Mouse (Mus musculus): Measurements from ENCODE around the gene Zfp512. TPM values are rescaled to one million over a fixed set of nuclear protein-coding genes. Genes with fewer than 3 reads are reported as not detected.
A peak's percentile ranks its signal among the peaks of the same experiment; 100 is the strongest.

The Zfp512 gene
- polyA plus RNA-seq, 1 experiment: 25.3 TPM

GRCm38 (mm10) chr5:31492031-31492430 lies 39.8 kb downstream of the Zfp512 start:
- WGBS: 65% methylated on average over 1 of the region's 1 CpGs
- no peak for TF ChIP-seq POLR2A (IDR thresholded peaks at IDR 0.05; ENCODE audit: control insufficient read depth, extremely low read depth, insufficient read depth, low read length, poor library complexity)
- TF ChIP-seq CTCF (IDR thresholded peaks at IDR 0.05; ENCODE audit: borderline replicate concordance, control insufficient read depth, extremely low read depth, insufficient read depth, low read length, poor library complexity): no peak

DNA sequence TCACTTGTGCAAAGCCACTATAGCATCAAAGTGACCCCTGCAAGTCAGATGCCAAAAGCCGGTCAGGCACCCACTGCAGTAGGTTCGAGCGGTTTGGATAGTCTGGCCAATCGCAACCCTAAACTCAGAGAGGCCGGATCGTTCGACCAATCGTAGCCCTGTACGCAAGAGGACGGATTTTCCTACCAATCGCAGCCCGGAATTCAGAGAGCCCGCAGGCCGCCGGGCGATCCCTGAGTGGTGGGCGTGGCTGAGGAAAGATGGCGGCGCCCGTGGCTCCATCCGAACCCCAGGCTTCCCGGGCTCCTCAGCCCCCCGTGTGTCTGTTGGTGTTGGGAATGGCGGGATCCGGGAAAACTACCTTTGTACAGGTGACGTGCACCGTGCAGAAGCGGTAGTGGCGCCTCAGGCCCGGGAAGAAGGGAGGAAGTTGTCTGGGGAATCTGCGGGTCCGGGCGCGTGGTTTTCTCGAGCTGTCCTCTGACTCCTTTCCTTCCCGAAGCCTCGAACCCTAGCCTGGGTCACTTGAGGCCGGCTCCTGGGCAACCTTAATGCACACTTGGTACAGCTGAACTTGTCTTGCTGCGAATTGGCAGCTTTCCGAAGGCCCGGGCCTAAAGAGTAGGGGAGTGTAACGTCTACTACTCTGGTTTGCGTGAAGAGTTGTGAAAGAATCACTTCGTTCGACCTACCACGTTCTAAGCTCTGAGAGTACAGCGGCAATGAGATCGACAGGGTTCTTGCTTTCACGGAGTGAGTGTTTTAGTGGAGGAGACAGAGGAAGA lies 42.5 kb downstream of the Zfp512 start, which contains the start of gene Gpn1:
Gene Gpn1, plus strand, starts transcription at position 229 of the 785 bp plus-strand sequence.
- TF ChIP-seq CTCF (IDR thresholded peaks at IDR 0.05; ENCODE audit: borderline replicate concordance, control insufficient read depth, extremely low read depth, insufficient read depth, low read length, poor library complexity) (no peak; the same call in 1 of the 2 replicates), POLR2A (IDR thresholded peaks at IDR 0.05; ENCODE audit: control insufficient read depth, extremely low read depth, insufficient read depth, low read length, poor library complexity) (no peak)
- H3K4me1 ChIP-seq (replicated peaks; ENCODE audit: control insufficient read depth, insufficient read depth, low read length): peaks cover 9% of the 10 kb centered on the region
- H3K4me3 ChIP-seq (ENCODE audit: control insufficient read depth, insufficient read depth, low read length): peak within 1 kb of the TSS; percentile 74
- H3K27me3 ChIP-seq (ENCODE audit: control insufficient read depth, insufficient read depth, low read length): no peaks in the 10 kb centered on the region
- 0 out of 2 replicates have a peak, but pooled peaks cover 4% of the 10 kb centered on the region for H3K36me3 ChIP-seq (ENCODE audit: control insufficient read depth, insufficient read depth, low read length)
- no peak within 1 kb of the TSS for H3K27ac ChIP-seq (ENCODE audit: control insufficient read depth, insufficient read depth, low read length)
- under 1% methylated on average over 49 of the region's 49 CpGs for WGBS
- DNase-seq: peak; percentile 87

More at GRCm38 (mm10) chr5:31492031-31492430, 39.8 kb downstream of the Zfp512 start:
- Histone ChIP-seq H3K27me3 (ENCODE audit: control insufficient read depth, insufficient read depth, low read length) (no peaks in the 10 kb centered on the region), H3K4me3 (ENCODE audit: control insufficient read depth, insufficient read depth, low read length) (no peak overlapping the region), H3K27ac (ENCODE audit: control insufficient read depth, insufficient read depth, low read length) (no peak overlapping the region), H3K4me1 (replicated peaks; ENCODE audit: control insufficient read depth, insufficient read depth, low read length) (peaks cover 9% of the 10 kb centered on the region), H3K36me3 (ENCODE audit: control insufficient read depth, insufficient read depth, low read length) (no peaks in the 10 kb centered on the region)
- DNase-seq: no peak

DNA sequence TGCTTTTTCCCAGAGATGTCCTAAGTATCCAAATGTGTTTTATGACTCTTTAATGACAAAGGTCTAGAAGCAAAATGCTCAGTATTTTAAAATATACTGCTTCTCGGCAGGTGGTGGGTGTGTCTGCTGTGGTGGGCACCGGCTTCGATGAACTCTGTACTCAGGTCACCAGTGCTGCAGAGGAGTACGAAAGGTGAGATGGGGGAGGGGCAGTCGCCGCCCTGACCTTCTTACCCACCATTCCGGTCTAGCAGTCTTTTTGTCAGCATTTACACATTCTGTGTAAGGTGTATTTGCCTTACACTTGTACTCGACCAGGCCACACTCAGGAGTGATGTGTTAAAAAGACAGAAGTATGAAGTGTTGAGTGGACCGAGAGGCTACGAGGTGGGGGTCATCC lies 52.6 kb downstream of the Zfp512 start:
- H3K27me3 ChIP-seq (ENCODE audit: control insufficient read depth, insufficient read depth, low read length): no peaks in the 10 kb centered on the region
- TF ChIP-seq POLR2A (IDR thresholded peaks at IDR 0.05; ENCODE audit: control insufficient read depth, extremely low read depth, insufficient read depth, low read length, poor library complexity) (no peak), CTCF (IDR thresholded peaks at IDR 0.05; ENCODE audit: borderline replicate concordance, control insufficient read depth, extremely low read depth, insufficient read depth, low read length, poor library complexity) (no peak)
- no peak for DNase-seq
- no peak overlapping the region for H3K27ac ChIP-seq (ENCODE audit: control insufficient read depth, insufficient read depth, low read length)
- no peaks in the 10 kb centered on the region for H3K4me1 ChIP-seq (replicated peaks; ENCODE audit: control insufficient read depth, insufficient read depth, low read length)
- no peak overlapping the region for H3K4me3 ChIP-seq (ENCODE audit: control insufficient read depth, insufficient read depth, low read length)
- H3K36me3 ChIP-seq (ENCODE audit: control insufficient read depth, insufficient read depth, low read length): peaks cover 20% of the 10 kb centered on the region
- 94% methylated on average over 10 of the region's 10 CpGs for WGBS

GRCm38 (mm10) chr5:31512481-31512880 lies 60.2 kb downstream of the Zfp512 start:
- TF ChIP-seq CTCF (IDR thresholded peaks at IDR 0.05; ENCODE audit: borderline replicate concordance, control insufficient read depth, extremely low read depth, insufficient read depth, low read length, poor library complexity) (no peak), POLR2A (IDR thresholded peaks at IDR 0.05; ENCODE audit: control insufficient read depth, extremely low read depth, insufficient read depth, low read length, poor library complexity) (no peak)
- Histone ChIP-seq H3K4me3 (ENCODE audit: control insufficient read depth, insufficient read depth, low read length) (no peak overlapping the region), H3K27ac (ENCODE audit: control insufficient read depth, insufficient read depth, low read length) (no peak overlapping the region), H3K4me1 (replicated peaks; ENCODE audit: control insufficient read depth, insufficient read depth, low read length) (no peaks in the 10 kb centered on the region), H3K27me3 (ENCODE audit: control insufficient read depth, insufficient read depth, low read length) (no peaks in the 10 kb centered on the region), H3K36me3 (ENCODE audit: control insufficient read depth, insufficient read depth, low read length) (peaks cover 13% of the 10 kb centered on the region; the same call in 1 of the 2 replicates)
- DNase-seq: no peak
- 38% methylated on average over 1 of the region's 1 CpGs for WGBS

GRCm38 (mm10) chr5:31520556-31520955 lies 68.3 kb downstream of the Zfp512 start:
- DNase-seq: no peak
- Histone ChIP-seq H3K27me3 (ENCODE audit: control insufficient read depth, insufficient read depth, low read length) (no peaks in the 10 kb centered on the region), H3K4me1 (replicated peaks; ENCODE audit: control insufficient read depth, insufficient read depth, low read length) (no peaks in the 10 kb centered on the region; the same call in 1 of the 2 replicates), H3K27ac (ENCODE audit: control insufficient read depth, insufficient read depth, low read length) (no peak overlapping the region), H3K36me3 (ENCODE audit: control insufficient read depth, insufficient read depth, low read length) (peaks cover 24% of the 10 kb centered on the region), H3K4me3 (ENCODE audit: control insufficient read depth, insufficient read depth, low read length) (no peak overlapping the region)
- no peak for TF ChIP-seq CTCF (IDR thresholded peaks at IDR 0.05; ENCODE audit: borderline replicate concordance, control insufficient read depth, extremely low read depth, insufficient read depth, low read length, poor library complexity)
- no peak for TF ChIP-seq POLR2A (IDR thresholded peaks at IDR 0.05; ENCODE audit: control insufficient read depth, extremely low read depth, insufficient read depth, low read length, poor library complexity)
- WGBS: 83% methylated on average over 6 of the region's 6 CpGs

- H3K27me3 ChIP-seq (ENCODE audit: control insufficient read depth, insufficient read depth, low read length): no peaks in the 10 kb centered on the region
- H3K36me3 ChIP-seq (ENCODE audit: control insufficient read depth, insufficient read depth, low read length): peaks cover 13% of the 10 kb centered on the region
- WGBS: under 1% methylated on average over 28 of the region's 28 CpGs
- peak; percentile 74 for DNase-seq
- peak within 1 kb of the TSS; percentile 87 for H3K4me3 ChIP-seq (ENCODE audit: control insufficient read depth, insufficient read depth, low read length)
- peaks cover 6% of the 10 kb centered on the region for H3K4me1 ChIP-seq (replicated peaks; ENCODE audit: control insufficient read depth, insufficient read depth, low read length)
- TF ChIP-seq POLR2A (IDR thresholded peaks at IDR 0.05; ENCODE audit: control insufficient read depth, extremely low read depth, insufficient read depth, low read length, poor library complexity) (no peak), CTCF (IDR thresholded peaks at IDR 0.05; ENCODE audit: borderline replicate concordance, control insufficient read depth, extremely low read depth, insufficient read depth, low read length, poor library complexity) (no peak)
- 0 out of 2 replicates have a peak within 1 kb of the TSS, but pooled peaks have one; percentile 52 for H3K27ac ChIP-seq (ENCODE audit: control insufficient read depth, insufficient read depth, low read length)
These were observed 74.3 kb downstream of the Zfp512 start, which contains the start of gene Slc4a1ap for GRCm38 (mm10) chr5:31526354-31527116. Slc4a1ap (plus strand) TSS chr5:31526995.
